Mouse (Mus musculus): ENCODE measurements at regions not wholly inside any gene's neighbourhood (a gene's known extent, or its start where the extent isn't known, plus 50 kb on each side); places are given as distances from the start of the nearest gene placed in this dataset.

DNA sequence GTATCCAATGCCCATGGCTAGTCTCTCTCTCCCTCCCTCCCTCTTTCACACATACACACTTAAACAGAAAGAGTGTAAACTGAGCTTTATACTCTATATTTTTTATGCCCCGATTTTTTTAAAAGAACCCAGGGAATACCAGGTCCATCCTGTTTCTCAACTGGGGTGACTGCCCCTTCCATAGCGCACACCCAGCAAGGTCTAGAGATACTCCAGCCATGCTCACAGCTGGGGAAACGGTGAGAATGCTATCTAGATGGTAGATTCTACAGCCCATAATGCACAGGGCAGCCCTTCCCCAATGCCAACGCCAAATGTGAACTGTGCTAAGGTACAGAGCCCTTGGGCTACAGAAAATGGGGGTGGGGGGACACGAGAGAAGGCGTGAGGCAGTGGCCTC is 51.2 kb upstream of the Tln2 start:
- no peak for DNase-seq (ENCODE audit: low spot score in 2 of 2)

DNA sequence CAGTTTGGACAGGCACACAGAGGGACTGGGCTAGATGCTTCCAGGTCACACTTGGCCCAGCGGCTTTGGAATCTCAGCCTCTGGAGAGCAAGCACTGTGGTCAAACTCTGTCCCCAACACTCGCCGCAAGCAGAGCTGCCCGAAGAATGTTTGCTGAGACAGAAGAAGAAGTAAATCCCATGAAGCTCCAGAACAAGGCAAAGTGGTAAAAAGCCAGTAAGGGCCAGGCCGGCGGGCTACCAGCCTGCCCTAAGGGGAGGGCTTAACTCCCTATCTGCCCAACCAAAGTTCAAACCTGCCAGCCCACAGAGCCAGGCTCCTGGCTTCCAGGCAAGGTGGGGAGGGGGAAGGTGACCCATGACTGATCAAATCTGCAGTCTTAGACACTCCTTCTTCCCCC is 52.2 kb upstream of the Tln2 start:
- DNase-seq (ENCODE audit: low spot score in 2 of 2): no peak

DNA sequence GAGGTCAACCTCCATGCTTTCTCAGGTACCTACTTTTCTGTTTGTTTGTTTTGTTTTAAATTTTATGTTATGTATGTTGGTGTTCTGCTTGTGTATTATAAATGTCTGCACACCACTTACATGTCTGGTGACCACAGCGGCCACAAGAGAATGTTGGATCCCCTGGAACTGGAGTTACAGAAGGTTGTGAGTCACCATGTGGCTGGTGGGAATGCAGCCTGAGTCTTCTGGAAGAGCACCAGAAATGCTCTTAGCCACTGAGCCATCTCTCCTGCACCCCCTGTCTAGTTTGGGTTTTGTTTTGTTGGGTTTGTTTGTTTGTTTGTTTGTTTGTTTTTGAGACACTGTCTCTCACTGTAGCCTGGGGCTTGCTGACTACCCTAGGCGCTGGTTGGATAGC is 52.6 kb upstream of the Tln2 start:
- no peak for DNase-seq (ENCODE audit: low spot score in 2 of 2)

DNA sequence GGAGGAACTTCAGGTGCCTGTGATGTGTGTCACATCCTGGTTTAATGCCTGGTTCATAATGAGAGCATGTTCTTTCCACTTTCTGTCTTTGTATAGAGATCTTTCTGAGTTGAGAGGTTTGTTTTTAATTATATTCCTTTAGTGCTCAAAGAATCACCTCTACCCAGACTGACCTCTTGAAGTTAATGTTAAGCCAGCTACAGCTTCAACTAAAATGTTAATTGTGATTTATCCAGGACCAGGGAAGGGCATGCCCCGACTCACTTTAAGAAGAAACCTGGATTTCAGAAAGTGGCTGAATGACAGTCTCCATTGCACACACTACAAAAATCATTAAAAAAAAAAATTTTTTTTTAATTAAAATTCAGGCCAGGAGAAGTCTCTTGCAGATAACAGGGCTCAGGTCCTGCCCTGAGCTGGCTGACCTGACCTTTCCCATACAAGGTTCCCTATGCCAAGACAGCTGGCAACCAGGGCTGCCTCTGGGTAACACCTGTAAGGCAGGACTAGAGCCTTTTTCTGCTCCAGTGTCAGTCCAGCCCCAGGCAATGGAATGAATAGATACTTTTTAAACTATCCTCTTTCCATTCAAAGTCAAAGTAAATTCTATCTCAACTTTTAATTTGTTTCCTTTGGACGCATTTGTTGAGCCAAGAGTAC is 54.7 kb upstream of the Tln2 start:
- DNase-seq (ENCODE audit: low spot score in 2 of 2): no peak

DNA sequence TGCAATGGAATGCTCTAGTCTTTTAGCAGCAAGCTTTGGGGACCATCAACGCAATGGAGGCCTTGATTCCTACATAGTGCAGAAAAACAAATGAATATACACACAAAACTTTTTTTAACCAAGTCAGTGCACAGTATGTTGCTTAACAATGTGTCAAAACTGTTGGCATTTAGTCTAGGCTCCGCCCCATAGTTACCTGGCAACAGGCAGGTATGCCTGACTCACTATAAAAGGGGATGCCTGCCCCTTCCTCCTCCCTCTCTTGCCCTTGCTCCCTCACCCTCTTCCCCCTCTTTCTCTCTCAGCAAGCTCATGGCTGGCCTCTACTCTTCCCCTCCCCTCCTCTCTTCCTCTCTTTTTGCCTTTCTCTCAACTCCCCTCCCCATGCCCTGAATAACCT is 56.7 kb upstream of the Tln2 start:
- DNase-seq (ENCODE audit: low spot score in 2 of 2): no peak

DNA sequence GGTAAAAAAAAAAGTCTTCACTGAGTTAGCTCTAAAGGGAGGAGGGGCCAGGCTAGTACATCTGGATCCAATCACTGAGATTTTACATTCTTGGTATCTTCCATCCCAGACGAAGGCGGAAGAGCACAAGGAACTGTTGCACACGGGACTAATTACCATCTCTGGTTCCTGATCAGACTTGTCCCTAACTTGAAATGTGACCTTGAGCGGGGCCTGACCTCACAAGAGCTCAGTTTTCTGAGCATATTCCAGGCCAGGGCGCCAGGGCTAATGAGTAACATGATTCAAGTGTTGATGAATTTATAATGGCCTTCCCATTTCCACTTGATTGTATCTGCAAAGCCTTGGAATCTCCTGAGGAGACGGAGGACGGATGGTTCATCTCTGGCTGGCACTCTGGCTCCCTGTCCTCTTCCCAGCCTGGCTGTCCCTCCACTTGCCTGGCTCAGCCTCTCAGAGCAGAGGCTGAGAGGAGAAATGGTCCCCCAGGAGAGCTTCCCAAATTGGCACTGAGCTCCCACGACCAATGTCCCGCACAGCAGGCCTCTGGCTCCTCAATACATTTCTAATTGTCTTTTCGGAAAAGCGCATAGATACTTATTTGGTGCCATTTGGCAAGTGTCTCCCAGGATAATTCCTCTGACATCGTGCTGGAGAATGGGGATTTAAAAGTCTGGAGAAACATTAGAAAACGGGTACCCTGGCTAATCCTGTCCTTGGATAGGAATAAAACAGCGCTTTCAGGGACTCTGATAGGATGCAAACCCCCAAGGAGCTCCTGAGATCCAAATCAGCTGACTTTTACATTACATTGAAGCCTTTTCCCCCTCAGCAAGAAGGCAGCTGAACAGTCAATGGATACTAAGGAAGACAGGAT is 58.1 kb upstream of the Tln2 start:
- no peak for DNase-seq (ENCODE audit: low spot score in 2 of 2)

DNA sequence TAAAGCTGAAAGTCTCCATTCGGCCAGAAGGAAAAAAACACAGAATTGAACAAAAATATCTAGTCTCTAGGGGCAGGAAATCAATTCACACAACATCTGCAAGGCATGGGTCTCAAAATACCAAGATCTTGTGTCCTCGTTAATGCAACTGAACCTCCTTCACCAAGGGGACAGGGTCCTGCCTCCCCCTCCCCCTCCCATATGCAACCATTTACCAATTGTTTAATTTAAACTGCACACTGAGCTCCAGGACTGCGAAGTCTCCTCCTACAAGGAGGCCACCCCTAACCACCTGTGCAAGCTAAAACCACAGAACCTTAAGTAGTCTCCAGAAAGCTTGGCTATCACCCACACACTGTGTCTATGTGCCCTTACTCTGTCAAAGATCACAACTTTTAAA is 61.4 kb upstream of the Tln2 start:
- no peak for DNase-seq (ENCODE audit: low spot score in 2 of 2)

DNA sequence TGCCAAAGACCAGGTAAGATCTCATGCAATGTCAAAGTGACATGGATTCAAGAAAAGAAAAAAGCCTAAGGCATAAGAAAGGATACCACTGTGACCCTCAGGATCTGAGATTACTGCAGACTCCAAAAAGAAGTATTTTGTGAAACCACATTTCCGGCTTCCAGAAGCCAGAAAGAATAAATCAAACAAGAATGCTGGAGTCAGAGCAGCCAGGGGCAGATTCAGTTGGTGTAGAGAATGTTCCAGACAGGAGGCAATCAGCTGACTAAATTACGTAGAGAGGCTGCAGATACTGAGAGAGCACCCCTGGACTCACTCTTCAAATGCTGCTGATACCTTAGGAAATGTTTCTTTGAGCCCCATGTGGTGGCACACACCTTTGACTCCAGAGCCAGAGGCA is 67.7 kb upstream of the Tln2 start:
- no peak for DNase-seq (ENCODE audit: low spot score in 2 of 2)

DNA sequence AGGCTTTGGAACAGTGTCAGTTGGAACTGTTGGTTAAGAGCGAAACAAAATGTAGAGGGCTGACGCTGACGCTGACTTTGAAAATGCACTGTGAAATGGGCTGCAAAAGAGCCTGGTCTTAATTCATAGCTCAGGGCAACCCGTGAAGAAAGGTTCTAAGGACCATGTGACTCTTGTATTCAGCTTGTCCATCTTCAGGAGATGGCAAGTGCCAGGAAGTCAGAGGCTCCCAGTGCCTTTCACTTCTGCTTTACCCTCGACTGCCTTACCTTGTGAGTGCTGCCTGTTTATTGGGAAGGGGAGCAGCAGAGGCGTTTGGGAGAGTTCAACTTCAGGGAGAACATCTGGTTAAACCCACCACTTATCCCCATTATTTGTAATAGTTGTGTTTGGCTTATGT is 70.1 kb upstream of the Tln2 start:
- no peak for DNase-seq (ENCODE audit: low spot score in 2 of 2)

DNA sequence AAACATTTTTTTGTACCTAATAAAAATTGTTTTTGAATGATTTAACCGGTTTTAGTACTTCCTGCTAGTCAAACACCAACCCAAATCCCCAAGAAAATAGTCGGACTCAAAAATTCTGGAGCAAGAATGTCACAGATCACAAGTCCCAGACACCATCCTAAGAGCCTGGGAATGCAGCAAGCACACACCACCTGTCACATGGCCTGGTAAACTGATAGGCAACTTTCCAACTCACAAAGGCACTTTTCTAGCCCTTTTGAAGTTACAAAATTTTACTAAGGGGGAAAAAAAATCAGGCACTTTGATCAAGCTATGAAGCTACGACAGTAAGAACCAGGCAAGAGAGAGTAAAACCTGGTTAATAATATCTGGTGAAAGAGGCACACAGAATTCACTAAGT is 70.7 kb upstream of the Tln2 start:
- DNase-seq (ENCODE audit: low spot score in 2 of 2): no peak

DNA sequence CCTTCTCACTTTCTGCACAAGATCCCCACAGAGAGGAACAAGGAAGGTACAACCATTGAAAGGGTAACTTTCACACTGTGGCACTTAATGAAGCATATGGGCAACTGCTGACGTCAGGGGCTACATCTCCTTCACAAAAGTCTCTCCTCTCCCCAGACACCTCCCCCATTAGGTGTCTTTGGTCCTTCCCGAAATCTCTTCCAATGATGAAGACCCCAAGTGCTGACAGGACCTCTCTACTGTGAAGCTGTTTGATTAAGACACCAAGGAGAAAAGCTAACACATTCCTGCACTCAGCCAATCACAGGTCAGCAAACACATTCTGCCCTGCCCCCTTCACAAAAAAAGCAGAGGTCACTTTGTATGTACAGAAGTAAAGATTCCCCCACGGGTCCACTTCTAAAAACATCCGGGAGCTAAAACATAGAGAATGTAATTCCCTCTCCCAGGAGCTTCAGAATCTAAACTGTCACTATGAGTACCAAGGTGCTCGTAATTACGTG is 72.3 kb upstream of the Tln2 start:
- DNase-seq (ENCODE audit: low spot score in 2 of 2): no peak

DNA sequence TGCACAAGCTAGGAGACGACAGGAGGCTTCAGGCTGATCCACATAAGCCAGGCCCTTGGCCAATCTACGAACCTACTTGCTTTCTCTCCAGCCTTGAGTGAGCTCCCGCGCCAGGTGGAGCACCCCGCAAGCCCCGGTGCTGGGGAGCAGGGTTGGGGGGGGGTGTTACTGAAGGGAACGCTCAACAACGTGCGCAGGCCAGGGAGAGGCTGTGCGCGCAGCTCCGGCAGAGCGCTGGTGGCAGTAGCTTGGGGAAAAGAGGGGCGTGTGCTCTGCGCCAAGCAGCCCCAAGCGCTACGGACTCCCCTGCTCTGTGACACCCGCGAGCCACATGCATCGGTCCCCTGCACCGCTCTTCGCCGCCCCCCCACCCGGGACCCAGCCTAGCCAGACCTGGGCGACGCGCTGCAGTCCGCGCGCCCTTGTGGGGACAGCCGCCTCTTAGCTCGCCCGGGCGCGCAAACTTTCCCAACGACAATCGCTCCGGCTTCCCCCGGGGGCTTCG is 73.1 kb upstream of the Tln2 start:
- no peak for DNase-seq (ENCODE audit: low spot score in 2 of 2)

DNA sequence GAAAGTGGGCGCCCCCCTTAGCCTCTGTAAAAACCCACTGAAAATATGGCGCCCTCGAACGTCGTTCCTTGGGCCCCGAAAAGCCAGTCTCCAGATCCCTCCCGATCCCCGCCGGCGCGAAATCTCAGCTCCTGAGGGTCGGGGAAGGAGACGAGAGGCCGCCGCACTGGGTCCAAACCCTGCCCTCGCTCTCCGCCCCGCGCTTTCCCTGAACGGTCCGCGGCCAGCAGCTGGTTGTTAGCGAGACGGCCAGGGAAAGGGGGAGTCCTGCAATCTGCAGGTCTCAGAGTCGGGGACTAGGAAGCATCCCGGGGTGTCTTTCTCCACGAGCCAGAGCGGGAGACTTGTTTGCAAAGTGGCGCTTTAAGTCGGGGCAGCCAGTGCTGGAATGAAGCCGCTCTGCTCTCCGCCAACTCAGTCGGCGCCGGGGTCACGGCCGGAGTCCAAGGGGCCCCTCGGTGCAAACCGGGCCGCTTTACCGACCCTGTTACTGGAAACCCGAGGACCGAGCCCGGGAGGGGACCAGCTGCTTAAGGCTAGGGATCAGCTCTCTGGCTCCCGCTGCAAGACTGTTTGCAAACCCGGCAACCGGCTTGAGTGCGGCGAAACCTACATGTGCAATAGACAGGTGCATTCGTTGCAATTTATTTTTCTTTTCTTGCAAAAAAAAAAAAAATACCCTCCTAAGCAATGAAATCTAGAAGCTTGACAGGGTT is 73.7 kb upstream of the Tln2 start:
- peak; percentile 11 to 27 for DNase-seq (ENCODE audit: low spot score in 2 of 2)

DNA sequence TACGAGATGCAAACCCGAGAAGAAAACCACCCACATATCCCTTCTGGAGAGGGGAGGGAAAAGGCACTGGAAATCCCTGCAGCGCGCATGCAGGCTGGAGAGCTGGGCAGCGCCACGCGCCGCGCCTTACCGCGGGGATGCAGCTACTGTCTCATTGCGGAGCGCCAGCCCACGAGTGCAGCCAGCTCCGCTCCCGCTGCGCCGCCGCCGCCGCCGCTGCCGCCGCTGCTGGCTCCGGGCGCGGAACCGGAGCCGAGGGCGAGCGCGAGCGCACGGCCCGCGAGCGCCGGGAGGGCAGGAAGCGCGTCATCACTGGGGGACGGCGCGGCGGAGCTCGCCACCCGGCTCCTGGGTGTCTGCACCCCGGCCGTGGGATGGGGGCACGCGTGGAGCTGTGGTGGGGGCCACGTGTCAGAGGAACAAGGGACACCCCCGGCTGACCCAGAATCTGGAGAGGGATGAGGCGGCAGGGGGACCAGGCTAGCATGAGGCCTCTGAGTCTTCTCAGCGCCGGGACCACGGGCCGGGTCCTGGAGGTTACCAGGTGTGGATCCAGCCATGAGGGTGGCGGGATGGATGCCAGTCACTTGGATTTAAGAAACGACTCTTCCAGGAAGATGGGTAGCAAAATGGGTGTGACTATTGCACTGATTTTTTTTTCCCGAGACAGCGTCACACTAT is 74.4 kb upstream of the Tln2 start:
- peak; percentile 52 to 57 for DNase-seq (ENCODE audit: low spot score in 2 of 2)

DNA sequence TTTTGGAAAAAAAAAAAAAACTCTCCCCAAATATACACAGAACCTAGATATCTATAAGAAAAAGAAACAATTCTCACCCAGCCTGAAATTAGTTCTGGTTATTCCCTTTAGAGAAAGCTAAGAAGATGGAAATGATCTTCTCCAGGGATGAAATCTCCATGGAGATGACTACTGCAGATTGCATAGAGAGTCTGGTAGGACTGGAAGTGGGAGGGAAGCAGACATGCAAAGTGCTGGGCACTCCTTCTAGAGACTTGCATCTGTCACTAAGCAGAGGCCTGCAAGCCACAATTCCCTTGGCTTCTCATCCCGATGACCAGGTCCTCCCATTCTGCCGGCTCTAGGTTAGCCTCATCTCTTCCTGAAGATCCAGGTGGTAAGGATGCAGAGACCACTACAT is 87.3 kb upstream of the Tln2 start:
- DNase-seq (ENCODE audit: low spot score in 2 of 2): no peak

DNA sequence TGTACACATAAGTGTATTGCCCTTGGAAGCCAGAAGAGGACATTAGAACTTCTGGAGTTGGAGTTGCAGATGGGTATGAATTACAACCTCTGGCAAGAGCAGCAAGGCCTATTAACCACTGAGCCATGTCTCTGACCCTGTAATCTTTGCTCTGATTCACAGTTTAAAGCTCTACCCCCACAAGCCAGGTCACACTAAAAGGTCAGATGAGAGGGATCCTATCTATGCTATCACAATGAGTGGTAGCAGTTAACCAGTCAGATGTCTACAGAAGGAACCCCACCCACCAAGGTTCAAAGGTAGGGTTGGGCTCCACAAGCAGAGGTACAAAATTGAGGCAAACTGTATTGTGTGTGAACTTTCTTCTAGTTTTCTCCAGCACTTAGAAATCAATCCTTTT is 94.5 kb upstream of the C2cd4b start:
- no peak for DNase-seq (ENCODE audit: low spot score in 2 of 2)

DNA sequence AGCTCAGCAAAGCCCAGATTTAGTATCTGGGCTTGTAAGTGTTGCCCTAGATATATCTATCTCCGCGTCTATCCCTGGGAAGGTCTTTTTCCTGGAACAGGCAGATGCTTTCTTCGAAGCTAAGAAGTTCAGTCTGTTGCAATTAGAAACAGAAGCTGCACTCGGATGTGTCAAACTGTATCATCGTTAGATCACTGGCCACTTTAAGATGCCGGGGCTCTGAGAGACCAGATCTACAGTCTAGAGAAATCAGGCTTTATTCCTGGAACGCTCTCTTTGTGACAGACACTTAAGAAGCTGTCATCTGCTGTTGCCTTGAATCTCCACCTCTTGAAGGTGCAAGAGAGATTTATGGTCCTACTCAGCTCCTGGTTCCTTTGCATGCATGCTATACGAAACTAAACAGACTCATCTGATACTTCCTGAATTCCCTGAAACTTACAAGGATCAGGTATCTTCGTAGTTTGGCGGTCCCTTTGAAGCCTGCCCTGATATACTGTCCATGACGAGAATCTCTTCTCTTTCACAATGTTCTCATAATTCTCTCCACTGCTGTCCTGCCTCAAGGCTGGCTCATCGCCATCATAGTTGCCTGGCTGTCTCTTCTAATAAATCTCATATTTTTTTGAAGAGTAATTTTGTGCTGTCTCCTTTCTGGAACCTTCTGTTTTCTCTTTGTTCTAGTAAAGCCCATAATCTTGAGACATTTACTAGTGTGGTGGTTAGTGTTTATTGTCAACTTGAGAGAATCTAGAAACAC is 88.8 kb upstream of the C2cd4b start:
- no peak for DNase-seq (ENCODE audit: low spot score in 2 of 2)

DNA sequence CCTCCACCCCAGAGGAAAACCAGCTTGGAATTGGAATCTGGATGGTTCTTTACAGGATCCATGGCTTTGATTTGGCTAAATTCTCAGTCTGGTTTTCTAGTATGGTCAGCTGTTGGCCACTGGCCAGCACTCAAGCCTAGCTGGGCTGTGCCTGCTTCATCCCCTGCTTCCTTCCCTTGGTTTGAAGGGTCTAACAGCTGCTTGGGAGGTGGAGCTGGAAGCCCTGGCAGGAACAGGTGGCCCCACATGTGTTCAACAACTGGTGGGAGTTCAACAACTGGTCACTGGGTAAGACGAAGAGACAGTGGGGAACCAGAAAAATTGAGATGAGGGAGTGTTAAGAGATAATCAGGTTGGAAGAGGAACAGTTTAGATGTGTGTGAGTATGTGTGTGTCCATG is 82.3 kb upstream of the C2cd4b start:
- DNase-seq (ENCODE audit: low spot score in 2 of 2): no peak

DNA sequence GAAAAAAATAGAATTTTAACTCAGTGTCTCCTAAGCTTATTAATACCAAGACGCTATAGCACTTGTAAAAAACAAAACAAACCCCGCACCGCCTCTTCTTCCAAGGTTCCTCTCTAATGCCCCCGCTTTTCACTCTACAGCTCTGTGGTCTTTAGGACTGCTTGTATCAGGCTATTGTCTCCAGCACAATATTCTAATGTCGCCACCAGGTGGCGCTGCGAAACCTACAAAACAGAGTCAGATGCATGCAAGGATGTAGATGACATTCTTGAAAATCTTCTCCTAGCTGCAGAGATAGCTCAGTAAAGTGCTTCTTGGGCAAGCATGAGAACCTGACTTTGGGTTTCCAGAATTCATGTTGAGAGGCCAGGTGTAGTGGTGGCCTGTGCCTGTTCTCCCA is 75.9 kb upstream of the C2cd4b start:
- DNase-seq (ENCODE audit: low spot score in 2 of 2): peak in 1 of 2 experiments; percentile 27

DNA sequence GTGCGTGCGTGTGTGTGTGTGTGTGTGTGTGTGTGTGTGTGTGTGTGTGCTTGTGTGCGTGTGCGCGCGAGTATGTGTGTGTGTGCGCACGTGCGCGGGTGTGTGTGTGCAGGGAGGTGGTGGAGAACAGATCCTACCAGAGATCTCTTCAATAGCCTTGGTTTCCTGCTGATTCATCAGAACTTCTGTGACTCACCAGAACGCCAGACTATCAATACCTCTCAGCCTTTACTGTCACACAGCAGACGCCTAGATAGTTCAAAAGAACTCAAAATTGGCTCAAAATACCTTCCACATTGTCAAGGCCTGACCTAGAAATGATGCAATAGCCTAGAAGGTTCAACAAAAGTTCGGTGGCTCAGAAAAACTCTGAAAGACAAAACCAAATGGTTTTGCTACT is 66.8 kb upstream of the C2cd4b start:
- no peak for DNase-seq (ENCODE audit: low spot score in 2 of 2)

DNA sequence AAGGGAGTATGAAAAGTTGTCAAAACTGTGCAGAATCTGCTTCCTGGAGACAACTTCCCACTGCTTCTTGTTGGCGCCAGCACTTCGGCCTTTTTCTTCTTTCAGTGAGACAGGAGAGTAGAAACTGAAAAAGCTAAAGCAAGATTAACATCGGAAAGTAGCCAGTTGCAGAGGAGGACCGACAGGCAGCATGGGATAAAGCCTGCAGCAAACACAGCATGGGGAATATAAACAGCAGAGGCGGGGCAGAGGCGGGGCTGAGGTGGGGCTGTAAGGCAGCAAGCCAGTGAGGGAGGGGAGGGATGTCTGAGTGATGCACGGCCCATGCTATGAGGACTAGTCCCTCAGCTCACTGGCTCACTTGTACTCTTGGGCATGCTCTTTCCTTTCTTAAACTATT is 65.5 kb upstream of the C2cd4b start:
- no peak for DNase-seq (ENCODE audit: low spot score in 2 of 2)

All from heart, adult 9 months (tissue).